Mouse (Mus musculus) cerebellum, adult 9-11 months (tissue): Measurements from ENCODE around the gene Acad11.

Experiments
- DNase-seq: peaks from one replicate; pipeline ENCODE4 v3.0.0; 2022

Gene Acad11

GRCm38 (mm10) chr9:104063244-104063961 is at the start of gene Acad11:
Acad11 (plus strand) TSS chr9:104063377.
- DNase-seq = peak; percentile 90

DNA sequence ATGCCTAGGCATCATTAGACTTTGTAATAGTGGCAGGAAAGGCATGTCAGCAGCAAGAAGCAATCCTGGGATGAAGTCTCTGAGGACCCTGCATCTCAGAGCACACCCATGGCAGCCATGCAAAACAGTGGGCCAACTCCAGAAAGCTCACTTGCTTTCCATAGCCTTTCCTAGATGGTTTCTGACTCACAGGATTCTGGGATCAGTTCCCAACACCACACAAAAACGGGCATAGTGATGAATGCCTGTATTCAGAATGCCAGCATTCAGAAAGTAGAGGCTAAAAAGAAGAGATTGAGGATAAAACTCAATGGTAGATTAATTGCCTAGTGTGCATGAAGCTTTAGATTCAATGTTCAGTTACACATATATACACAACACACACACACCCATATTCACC is 48.7 kb upstream of the Acad11 start:
- no peak for DNase-seq

DNA sequence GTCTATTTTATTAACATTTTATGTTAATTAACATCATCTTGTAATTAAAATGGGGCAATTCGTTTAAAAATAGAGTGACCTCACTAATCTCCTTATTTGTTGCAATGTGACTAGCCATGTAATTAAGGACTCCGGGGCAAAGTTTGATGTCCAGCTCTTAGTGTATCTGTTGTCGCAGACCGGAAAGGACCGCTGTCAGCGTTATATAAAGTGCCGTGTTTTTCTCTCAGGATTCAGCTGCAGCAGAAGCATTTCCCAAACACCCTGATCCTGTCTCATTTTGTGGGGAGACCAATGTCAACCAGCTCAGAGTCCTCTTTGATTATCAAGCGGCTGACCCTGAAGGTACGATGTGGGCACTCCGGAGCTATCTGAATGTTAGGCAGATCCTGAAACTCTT is 42.2 kb upstream of the Acad11 start:
- DNase-seq = no peak

DNA sequence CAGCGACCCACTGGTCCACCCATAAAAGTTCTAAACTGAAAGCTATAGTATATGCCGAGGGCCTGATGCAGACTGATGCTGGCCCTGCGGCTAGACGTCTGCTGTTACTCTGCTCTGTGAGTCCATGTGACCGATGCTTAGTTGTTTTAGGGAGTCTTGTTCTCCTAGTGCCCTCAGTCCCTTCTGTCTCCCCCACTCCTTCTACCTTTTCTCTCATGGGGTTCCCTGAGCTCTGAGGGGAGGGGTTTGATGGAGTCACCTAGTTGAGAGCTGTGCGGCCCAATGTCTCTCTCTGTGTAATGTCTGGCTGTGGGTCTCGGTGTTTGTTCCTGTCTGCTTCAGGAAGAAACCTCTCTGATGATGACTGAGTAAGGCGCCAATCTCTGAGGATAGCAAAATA is 36.0 kb upstream of the Acad11 start:
- DNase-seq = no peak

DNA sequence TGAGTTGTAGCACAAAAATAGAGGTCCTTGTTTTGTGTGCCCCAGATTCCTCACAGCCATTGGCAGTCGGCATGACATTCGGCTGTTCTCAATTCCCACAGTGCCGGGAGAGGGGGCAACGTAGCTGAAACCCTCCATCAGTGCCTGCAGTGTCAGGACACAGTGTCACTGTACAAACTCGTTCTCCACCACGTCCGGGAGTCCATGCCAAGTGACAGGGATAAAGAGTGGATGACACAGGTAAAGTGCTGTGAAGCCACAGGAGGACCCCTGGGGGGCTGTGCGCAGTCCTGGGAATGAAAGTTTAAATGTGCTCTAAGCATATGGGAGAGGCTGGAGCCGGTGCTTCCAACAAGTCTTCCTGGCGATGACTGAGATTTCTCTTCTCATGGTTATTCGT is 33.3 kb upstream of the Acad11 start:
- DNase-seq = no peak

GRCm38 (mm10) chr9:104034231-104034630 is 28.9 kb upstream of the Acad11 start:
- no peak for DNase-seq

DNA sequence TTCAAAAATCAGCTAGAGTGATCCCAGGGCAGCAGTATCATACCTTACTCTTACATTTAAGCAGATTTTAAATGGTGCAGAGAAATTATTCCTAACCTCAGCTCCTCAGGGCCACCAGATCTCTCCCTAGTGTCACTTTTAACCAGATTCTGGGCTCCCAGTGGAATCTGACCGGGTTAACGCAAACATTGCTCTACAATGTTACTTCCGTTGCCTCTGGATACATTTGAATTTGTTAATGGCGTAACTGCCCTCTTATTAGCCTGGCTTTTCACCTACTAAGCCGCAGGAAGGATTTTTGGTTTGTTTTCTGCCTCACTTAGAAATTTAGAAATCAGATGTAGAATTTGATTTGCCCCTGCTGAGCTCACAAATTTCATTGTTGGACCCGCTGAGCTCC is 28.5 kb upstream of the Acad11 start:
- DNase-seq = no peak

GRCm38 (mm10) chr9:104035261-104036015 is 27.7 kb upstream of the Acad11 start:
- DNase-seq = peak; percentile 54

GRCm38 (mm10) chr9:104038266-104038665 is 24.9 kb upstream of the Acad11 start:
- DNase-seq = no peak

DNA sequence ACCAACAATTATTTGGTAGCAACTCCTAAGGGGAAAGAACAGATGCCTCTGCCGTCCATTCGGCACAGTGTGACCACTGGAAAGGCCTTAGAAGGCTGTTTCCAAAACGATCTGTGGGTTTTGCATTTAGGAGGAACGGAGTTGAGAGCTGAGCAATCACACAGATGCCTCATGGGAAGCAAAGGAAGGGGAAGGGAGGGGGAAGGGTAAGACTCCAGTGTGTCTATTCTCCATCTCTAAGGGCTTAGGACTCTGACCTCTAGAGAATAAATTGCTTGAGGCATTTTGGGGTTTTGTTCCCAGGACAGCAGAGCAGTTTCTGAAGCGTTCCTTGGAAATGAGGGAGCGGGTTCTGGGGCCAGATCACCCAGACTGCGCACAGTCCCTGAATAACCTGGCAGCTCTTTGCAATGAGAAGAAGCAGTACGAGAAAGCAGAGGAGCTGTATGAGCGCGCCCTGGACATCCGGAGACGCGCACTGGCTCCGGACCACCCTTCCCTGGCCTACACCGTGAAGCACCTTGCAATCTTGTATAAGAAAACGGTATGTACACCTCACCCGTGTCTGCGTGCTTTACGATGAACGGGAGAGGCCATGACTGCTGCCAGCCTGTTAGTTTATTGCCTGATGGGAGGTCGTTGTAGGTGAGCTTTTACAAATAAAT is 24.0 kb upstream of the Acad11 start:
- DNase-seq = no peak

DNA sequence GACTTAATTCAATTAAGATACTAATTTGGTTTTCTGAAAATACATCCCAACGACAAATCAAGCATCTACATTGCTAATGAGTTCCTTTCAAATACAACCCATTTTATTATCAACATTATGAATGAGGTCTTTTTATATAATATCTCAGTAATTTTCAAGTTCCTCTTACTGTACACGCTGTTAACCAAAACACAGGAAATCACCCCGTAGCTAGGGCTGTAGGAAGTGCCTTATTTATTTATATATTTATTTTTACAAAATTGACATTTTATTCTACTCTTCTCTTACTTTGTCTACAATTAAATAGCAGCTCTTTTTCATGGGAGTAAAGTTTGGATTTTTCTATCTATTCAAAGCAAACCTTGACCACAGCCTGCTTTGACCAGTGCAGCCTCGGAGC is 23.4 kb upstream of the Acad11 start:
- DNase-seq = no peak

DNA sequence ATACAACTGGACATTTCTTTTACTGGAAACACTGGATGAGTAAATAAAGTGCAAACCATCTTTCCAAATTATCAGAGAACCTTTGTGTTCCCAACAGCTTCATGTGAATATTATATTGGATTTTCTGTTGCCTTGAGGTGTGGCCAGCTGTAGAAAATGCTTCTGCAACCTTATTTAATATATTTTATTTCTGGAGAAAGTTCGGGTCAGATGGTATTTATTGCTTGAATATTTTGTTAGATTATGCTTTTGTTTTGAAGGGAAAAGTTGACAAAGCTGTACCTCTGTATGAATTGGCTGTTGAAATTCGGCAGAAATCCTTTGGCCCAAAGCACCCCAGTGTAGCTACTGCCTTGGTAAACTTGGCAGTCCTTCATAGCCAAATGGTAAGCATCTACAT is 22.8 kb upstream of the Acad11 start, which contains the start of gene Gm28305:
Gene Gm28305 (plus strand): TSS at position 301 of the 400 bp plus-strand sequence.
- DNase-seq = no peak

DNA sequence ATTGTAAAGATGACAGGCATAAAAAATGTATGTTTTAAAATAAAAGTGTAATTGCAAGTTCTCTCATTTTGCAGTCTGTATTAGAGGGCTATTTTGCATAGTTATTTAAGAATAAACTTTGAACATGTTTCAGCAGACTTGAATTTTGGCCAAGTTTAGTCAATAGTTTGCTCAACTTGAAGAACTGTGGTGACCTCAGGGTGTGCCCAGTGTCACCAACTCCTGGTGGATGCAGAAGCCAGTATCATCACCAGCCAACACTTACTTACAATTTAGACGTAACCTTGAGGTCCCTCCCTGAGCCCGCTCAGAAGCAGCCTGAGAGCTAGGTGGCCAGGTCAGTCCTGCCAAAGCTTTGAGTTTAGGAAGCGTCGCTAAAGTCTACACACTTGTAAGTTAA is 19.5 kb upstream of the Acad11 start:
- DNase-seq = no peak

DNA sequence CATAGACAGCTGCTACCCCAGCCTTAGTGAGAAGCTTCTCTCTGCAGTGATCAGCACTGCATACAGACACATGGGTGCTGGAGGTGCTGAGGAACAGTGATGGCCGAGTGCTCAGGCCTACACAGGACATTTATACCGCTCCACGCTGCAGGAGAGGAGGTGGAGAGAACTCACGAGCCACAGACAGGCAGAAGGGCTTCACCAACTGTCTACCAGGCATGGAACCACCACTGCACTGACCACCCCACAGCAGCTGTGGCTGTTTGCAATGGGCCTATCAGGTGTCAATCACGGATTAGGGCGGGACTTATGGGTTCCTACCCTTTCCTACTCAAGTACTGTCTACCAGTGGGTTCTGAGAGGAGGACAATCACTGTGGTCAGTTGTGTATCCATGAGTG is 12.1 kb upstream of the Acad11 start:
- no peak for DNase-seq

DNA sequence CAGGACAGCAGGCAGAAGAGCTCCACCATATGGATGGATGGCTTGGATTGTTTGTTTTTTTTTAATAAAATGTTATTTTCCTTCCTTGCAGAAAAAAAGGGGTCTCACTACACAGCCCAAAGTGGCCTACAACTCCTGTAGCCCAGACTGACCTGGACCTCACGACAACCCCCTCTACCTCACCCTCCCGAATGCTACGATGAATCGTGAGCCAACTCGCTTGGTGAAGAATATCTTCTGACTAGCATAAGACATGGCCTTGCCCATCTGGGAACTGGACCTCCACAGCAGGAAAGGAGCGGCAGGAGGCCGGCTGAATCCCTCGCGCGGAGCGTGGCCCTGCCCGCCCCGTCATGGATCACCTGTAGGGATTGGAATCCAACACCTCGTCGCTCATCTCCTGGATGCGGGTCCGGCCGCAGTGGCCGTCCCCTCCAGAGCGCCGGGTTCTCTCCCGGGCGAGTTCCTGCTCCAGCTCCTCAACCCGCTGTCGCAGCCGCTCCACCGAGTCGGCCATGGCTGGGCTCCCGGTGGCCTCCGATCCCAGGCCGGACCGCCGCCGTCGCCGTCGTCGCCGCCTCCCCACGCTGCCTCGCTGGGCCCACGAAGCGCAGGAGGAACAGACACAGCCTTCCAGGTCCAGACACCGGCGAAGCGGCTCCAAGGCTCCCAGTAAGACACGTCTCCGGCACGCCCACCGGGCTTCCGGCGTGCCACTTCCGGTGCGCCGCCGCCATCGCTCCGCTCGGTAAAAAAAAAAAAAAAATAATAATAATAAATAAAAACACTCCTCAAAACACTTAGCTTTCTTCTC is 540 bp upstream of the Acad11 start, which contains the start of gene Uba5:
Gene Uba5 (minus strand): TSS at position 705 of the 814 bp plus-strand sequence.
- peak; percentile 78 for DNase-seq

DNA sequence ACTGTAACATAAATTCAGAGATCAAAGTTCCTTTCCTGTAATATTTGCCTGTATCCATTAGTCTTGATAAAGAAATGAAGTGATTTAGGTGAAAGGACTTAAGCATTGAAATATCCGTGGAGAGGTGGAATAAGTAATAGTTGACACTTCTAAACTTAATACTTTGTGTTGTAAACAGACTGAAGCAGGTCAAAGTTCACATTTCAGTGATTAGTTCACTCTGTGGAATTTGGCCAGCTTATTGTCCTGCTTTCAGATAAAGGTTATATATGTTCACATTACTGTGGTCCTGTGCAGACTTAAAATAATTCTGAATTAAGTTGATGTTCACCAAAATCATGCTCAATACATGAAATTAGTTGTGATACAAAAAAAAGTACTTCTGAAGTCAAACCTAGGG is 1.4 kb downstream of the Acad11 start:
- DNase-seq = no peak

DNA sequence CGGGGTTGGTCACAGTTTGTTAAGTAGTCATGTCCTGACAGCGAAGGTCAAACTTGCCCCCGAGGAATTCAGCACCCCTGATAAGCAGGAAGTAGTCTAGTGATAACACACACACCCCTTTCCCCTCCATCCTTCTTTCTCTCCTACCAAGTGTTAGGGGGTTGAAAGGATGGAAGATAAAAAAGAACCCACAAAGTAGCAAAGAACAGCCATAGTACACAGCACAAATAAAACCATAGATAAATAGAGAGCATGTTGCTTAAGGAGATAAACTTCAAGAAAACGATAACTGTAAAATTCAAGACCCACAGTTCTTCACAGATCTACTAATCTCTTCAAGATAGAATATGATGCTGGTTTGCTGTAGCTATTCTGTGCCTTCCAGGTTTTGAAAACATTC is 7.1 kb downstream of the Acad11 start:
- no peak for DNase-seq

DNA sequence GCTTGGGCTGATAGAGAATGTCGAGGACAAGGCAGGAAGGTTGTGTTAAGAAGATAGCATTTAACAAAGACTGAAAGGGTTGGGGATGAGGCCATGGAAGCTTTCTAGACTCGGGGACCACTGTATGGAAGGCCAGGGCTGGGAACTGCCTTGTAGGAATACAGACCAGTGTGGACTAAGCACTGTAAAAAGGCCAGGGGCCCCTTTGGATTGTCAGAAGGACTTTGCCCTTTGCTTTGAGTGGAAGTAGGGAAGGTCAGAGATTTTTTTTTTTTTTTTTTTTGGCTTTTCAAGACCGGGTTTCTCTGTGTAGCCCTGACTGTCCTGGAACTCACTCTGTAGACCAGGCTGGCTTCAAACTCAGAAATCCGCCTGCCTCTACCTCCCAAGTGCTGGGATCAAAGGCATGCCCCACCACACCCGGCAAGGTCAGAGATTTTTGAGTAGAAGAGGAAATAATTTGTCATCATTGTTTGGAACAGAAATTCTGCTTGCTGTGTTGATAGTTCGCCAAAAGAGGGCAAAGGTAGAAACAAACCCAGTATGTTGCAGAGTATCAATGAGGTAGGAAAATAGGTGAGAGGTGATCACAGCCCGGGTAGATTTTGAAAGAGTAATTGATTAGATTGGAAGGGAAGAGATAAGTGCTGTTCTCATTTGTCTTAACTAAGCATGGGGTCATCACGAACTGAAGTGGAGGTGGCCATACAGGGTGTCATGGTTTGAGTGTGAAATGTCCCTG is 7.9 kb downstream of the Acad11 start:
- DNase-seq = no peak

- DNase-seq = no peak
Measured at GRCm38 (mm10) chr9:104075808-104076207, 12.6 kb downstream of the Acad11 start.

DNA sequence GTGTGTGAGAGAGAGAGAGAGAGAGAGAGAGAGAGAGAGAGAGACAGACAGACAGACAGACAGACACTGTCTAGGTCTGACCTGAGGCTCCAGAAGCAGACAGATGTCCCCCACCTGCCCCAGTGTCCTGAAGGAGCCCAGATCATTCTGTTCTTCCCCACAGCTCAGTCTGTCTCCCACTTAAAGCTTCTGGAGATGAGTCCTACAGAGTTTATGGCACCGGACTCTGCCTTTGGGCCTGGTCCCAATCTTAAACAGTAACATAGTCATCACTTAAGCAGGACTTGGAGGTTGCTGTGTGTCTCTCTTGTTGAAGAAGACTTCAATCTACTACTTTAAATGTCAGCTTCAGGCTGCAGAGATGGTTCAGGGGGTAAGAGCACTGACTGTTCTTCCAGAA is 15.6 kb downstream of the Acad11 start:
- DNase-seq = no peak

DNA sequence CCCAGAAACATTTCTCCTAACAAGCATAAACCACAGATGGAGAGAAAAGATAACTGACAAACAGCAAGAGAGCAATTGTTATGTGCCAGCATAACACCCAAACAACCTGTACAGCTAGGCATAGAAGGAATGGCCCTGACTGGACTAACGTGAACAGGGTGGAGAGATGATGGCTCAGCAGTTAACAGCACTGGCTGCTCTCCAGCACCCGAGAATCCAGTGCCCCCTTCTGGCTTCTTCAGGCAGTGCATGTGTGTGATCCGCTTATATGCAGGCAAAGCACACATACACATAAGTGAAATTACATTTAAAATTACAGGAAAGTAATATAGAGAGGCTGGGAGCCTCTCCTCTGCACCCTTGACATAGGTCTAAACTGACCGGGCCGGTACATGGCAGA is 16.2 kb downstream of the Acad11 start:
- no peak for DNase-seq

DNA sequence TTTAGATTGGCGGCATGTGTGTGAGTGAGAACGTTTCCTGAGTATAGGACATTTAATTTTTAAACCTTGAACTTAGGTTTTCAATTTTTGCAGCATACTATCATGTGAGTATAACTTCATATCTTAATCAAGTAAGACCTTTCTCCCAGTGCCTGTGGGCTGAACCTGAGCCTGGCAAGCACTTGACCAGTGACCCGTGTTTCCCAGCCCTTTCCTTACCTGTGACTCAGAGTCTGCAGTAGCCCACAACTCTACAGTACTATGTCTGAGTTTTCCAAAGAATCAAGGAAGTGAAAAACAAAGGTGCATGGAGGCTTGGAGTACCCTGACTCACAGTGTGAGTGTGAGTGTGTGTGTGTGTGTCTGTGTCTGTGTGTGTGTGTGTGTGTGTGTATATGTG is 16.9 kb downstream of the Acad11 start:
- DNase-seq = no peak
